Mouse (Mus musculus) bone marrow macrophage, adult 2 months (primary cell): ENCODE data around the gene Btbd1.

Source experiments
- CTCF ChIP-seq: IDR thresholded peaks from 2 replicates; pipeline ENCODE4 v1.5.1; 2012; ENCODE audit warnings: low read depth, mild to moderate bottlenecking, low read length, moderate library complexity
- POLR2A ChIP-seq: IDR thresholded peaks from 2 replicates; pipeline ENCODE4 v1.6.1; 2012; ENCODE audit warnings: mild to moderate bottlenecking, low read depth, low read length, borderline replicate concordance

- TF ChIP-seq CTCF (no peak), POLR2A (no peak)
Measured at GRCm38 (mm10) chr7:81867231-81867930, 38.1 kb upstream of the Btbd1 start.
